Mouse (Mus musculus) layer of hippocampus, adult 8-10 months (tissue): ENCODE data around the gene 1700030K09Rik. TPM values are rescaled to one million over a fixed set of nuclear protein-coding genes. Genes with fewer than 3 reads are reported as not detected.

Experiments used
- DNase-seq, 2 experiments: peaks; one replicate each; pipeline ENCODE4 v3.0.0; 2022; ENCODE audit warnings: low spot score in 2 of 2
- total RNA-seq, 4 experiments: library from RNA; stranded (reverse); gene quantifications; 2 replicates each; pipeline ENCODE4 v1.2.4; 2022

The 1700030K09Rik gene
- total RNA-seq, 4 experiments from 2014 or later = 9.6 to 14.3 (median 12.0) TPM

DNA sequence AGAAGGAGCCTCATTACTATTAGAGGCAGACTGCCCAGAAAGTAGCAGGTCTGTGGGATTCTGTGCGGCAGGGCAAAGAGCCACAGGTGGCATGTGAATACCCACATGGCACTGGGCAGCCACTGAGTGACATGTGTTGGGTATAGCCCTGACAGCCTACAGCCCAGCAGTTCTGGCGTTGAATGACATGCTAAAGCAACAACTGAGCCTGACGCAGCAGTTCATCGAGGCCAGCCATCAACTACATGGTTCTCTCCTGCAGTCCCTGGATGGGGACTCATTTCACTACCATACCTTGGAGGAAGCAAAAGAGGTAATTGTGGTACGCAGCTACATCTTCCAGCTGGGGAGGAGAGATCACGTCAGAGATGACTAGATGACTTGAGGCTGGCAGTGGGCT, 14.8 kb downstream of the 1700030K09Rik start:
- no peak for DNase-seq

DNA sequence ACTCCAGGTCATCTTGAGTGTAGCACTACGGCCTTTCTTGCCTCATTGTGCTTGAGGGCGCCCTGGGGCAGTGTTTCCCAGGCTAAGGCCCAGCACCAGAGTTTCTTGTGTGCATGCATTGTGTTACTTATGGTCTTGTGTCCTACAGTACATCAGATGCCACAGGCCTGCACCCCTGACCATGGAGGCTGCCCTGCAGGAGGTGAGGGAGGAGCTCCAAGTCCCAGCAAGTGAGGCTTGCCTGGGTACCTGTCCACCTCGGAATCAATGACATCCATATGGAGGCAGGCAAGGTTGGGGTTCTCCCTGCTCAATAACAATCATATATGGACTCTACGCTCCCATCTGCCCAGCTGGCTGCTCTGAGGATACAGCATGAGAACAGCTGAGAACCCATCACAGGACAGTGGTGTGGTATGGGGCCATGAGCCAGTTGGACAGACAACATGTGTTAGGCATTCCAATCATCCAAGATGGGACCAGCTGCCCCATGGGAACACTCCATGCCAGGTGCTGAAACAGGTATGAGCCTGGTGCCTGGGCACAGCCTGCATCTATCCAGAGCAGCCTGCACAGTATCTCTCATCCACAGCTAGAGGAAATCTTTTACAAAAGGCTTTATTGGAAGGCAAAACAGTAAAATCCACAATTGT, 16.3 kb downstream of the 1700030K09Rik start:
- no peak for DNase-seq

DNA sequence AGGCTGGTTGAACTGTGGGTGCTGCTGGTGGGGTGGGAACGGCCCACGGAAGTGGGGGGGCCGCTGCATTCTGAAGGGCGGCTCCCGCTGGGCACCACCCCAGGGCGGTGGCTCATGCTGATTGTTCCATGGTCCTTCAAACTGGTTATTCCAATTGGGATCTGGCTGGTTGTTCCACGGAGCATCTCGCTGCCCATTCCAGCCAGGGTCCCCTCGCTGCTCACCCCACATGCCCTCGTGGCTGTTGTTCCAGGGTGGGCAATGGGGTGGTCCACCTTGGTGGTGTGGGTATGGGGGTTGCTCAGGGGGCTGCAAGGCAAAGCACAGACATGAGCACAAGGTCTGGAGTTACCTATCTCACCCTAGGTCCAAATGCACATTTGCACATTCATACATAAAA, 20.5 kb downstream of the 1700030K09Rik start:
- no peak for DNase-seq

DNA sequence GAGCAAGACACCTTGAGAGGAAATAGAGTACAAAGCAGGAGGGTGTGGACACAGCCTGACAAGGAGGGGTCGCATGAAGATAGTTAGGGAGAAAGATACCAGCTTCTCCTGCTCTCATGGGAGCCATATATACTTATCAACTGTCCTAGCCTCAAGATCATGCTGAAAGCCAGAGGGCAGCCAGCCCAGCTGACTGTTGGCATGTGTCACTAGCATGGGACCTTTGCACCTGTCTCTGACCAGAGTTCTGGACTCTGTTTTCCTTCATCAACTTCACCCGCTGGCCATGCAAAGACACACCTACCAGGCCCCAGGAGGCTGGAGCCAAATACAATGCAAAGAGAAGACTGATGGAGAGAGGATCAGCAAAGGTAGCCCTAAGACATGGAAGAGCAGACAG, 25.6 kb downstream of the 1700030K09Rik start:
- DNase-seq = no peak

DNA sequence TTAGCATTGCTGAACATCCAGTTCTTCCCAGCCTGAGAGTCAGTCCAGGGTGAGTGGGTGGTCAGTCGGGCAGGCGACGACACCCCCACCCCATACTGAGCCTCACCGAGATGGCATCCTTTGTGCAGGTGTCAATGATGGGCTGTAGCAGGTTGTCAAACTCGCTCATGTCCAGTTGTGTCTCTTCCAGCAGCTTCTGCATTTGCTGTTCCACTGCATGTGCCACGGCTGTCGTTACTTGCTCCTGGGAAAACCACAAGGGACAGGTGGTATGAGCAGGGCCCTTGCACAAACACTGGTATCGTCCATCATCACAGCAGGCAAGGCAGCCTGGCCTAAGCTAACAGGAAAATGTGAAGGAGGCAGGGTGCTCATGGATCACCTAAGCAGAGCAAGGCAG, 26.3 kb downstream of the 1700030K09Rik start:
- no peak for DNase-seq

DNA sequence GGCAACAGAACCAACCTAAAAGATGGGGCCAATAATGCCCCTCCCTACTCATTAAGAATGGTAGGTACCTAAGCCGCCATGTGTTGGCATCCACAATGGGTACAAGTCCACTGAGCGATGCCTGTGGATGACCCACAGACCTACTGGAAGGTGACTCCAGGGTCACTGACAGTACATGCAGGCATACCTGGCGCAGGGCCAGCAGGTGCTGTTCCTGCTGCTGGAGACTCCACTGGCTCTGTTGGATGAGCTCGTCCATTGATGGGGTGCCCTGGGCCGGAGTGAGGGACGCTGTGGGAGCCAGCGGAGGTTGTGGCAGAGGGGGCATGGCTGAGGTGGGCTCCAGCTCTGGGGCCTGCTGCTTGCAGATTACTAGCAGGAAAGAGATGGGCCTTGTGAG, 27.0 kb downstream of the 1700030K09Rik start:
- no peak for DNase-seq

DNA sequence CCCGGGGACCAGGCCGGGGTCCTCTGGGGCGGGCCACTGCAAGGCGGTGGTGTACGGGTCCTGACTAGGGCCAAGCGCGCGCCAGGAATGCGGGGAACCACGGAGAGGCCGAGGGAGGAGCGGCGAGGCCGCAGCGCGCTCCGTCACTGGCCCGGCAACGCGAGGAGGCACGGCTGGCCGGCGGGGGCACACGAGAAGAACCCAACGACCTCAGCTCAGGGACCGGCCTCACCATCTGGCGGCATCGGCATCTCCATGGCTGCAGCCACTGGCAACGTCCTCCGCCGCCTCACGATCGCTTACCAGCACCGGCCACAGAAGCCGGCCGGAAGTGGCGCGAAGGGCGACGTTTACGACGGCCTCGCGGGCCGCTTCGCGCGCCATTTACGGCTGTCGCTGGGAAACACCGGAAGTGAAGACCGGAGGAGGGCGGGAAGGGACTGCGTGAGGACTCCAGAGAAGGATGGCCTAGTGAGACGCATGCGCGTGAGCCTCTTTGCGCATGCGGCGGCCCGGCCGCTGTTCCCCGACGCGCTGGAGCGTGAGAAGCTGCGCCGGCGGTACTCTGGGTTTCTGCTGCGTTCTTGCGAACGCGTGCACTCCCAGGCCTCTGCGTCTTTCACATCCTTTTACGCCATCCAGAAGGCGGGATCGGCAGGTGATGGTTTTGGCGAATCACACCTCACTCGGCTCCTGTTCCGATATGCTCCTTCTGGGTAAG, 31.3 kb downstream of the 1700030K09Rik start, which contains the start of gene Cherp:
Gene Cherp, minus strand, starts transcription at position 401 of the 721 bp plus-strand sequence.
- peak; percentile 97 to 98 for DNase-seq

DNA sequence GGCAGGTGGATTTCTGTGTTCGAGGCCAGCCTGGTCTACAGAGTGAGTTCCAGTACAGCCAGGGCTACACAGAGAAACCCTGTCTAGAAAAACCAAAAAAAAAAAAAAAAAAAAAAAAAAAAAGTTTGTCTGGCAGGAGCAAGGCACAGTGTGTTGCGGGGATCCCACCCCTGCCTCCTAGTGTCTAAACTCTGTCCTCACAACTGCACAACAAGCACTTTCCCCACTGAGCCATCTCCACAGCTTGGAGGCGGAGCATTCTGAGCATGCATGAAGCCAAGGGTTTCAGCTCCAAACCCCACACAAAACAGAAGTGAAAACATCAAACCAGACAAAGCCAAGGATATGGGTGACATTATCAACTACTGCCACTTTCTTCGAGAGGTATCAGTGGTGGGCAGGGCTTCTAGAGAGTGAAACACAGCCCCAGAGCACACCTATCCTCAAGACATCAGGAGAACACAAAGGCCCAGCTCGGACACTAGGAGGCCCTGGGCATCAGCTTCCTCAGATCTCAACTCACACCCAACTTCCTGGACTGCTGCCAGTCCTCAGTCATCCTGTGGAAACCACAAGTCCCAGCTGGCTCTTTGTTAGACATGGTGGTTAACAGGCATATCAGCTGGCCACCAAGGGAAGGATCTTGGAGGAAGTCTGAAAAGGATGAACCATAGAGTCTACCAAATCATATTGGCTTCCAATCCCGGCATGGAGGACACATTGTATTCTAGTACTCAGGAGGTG, 41.9 kb downstream of the 1700030K09Rik start:
- no peak for DNase-seq

DNA sequence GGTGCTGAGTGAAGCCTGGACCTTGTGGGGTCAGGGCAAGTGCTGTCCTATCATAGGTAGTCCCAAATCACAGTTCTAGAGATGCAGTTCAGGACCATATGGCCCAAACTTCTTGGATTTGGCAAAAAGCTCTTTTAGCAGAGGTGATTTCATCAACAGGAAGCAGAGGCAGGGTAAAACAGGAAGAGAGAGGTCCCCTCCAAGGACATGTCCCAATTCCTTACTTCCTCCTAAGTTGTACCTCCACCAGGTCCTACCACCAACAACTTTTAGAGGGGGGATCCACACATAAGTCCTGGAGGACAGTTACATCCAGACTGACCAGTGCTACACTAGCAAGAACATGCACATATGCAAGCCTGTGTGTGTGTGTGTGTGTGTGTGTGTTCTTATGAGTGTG, 43.3 kb downstream of the 1700030K09Rik start:
- DNase-seq = no peak

DNA sequence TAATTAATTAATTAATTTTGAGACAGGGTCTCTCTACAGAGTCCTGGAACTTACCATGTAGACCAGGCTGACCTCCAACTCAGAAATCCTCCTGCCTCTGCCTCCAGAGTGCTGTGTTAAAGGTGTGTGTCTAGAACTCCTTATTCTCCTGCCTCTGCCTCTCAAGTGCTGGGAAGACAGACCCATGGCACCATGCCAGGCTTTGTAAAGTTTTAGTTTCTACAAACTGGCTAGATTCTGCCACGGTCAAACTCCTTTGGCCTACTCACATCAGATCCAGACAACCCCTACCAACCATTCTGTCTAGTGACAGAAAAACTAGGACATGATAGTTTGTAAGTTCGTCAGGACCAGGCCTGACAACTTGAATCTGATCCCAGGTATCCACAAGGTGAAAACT, 47.3 kb downstream of the 1700030K09Rik start:
- no peak for DNase-seq

DNA sequence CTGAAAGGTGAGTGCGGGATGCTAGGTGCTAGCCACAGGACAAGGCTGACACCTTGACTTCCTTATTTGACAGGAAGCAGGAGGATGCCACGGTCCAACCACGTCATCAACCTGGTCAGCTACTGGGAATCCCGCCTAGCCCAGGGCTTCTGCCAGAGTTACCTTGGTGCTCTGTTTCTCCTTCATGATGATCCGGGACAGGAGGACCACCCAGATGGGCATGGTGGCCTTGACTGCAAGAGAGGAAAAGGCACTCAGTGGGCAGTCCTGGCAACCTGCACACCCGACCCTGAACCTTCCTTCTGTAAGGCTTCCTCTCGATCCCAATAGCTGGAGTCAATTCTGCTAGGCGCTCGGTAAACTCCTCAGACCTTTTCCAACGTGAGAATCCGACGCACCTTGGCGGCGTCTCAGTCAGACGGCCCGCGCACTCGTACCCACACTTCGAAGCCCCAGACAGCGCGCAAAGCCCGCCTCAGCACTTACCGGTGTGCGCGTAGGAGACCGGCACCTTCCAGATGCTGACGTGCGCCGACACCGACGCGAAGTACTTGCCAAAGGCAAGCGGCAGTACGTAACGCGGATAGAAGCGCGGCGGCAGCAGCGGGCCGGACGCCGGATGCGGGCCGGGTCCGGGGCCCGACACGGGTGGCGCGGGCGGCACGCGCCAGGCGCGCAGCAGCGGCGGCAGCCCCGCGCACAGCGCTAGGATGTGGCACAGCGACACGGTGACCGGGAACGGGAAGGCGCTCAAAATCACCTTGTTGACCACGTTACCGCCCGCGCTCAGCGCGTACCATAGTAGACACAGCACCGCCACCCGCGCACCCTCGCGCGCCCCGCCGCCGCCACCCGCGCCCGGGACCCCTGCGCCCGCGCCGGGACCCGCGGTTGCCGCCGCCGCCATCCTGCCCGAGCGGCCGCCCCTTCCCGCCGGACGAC, 48.3 kb downstream of the 1700030K09Rik start, which contains the start of gene Slc35e1:
Gene Slc35e1, minus strand, starts transcription at position 935 of the 942 bp plus-strand sequence.
- peak in 1 of 2 experiments; percentile 46 for DNase-seq

DNA sequence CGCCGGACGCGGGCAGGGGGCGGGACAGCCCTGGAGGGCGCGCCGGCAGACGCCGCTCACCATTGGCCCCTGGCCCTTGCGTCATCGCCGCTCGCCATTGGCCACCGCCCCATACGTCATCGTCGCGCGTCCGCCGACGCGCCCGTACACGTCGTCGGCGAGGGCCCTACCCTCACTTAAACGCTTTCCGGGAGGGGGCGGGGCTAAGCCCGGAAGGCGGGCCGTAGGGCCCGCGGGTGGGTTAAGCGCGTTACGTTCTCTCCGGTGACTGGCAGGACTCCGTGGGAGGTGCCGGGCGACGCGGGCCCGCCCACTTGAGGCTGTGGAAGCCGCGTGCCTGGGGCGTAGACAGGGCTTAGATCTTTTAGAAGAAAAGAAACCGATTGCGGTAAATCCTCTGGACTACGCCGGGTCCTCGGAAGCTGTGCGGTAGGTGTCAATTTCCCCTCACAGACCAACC, 49.0 kb downstream of the 1700030K09Rik start:
- DNase-seq = peak; percentile 99

DNA sequence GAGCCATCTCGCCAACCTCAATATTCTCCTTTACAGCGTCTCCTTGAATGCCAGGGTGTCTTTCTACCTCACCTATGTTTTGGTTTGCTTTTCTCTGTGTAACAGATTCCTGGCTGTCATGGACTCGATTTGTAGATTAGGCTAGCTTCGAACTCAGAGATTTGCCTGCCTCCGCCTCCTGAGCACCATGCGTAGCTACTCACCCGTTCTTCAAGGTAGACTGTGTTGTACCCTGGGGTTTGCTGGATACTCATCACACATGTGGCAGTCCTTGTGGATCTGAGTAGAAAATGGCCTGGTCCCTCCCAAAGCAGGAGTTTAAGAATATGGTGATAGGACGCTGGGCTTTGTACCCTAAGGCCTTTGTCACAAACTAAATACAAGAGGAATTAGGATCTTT, 49.7 kb downstream of the 1700030K09Rik start:
- DNase-seq = no peak

DNA sequence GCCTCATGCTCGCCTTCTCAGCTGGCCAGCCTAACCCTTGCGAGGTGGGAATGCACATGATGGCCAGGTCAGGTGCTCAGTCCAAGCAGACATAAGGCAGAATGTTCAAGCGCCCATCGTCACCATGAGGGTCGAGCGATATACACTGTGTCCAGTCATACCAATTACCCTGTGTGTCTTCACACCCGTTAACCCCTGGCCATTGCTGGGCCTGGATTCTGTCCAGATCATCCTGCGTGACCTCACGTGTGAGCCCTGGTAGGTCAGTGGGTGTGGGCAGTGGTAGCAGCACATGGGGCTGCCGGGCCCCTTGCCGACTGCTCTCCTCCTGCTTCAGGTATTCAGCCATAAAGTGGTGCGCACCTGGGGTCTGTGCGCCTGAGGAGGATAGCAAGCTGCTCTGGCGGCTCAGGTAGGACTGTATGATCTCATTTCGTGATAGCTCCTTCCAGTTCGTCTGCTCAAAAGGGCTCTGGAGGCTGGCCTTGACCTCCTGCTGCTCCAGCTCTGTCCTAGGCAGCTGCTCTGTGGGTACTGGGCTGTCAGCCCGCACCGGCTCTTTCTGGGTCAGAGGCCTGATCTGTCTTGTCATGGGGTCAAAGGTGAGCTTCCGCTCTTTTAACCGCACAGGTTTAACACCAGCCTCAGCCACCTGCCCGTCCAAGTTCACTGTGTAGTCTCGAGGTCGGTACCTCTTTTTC, 51.9 kb downstream of the 1700030K09Rik start:
- no peak for DNase-seq

DNA sequence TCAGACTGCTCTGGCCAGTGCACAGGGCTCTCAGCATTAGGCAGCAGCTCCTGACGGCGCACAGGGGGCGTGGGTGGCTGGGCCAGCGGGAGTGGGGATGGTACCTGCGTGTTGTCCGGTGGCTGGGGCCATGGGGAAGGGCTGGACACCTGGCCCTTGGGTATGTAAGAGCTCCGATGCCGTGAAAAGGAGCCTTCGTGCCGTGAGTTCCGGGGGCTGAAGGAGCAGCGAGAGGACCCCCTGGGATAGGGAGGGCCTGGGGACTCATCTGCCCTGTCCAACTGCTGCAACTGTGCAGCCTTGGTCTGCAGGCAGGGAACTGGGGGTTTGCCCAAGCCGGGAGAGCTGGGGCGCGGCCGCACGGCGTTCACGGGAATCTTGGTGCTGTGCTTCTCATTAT, 52.5 kb downstream of the 1700030K09Rik start:
- no peak for DNase-seq

DNA sequence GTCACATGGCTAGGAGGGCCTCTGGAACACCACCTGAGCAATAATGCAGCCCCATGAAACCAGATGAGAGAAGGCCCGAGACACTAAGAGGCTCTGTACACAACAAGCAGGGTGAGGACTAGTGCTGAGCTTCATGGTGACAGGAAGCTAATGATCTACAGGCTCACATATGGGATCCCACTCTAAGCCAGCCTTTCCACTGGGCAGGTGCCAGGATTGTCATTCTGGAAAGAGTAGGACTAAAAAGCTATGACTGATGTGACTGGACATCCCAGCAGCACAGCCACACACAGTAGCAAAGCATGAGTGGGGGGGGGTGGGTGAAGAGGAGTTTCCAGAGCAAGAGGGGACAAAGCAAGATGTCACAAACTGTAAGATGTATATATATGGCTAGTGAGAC, 54.2 kb downstream of the 1700030K09Rik start:
- no peak for DNase-seq

DNA sequence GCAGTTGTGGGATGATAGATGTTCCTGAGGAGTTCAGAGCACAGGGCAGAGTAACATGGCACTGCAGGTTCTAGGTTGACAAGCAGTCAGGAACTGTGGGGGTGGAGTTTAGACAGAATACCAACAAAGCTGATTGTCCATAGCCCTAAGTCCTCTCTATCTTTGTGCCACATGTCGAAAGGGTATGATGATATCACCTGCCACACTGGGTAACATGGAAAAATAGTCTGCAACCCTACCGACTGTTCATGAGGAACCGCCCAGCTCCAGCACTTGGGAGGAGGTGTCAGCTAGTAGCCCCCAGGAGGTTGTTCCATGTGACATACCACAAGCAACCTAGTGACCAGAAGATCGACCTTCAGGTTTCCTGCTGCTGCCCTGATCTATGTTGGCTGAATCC, 54.8 kb downstream of the 1700030K09Rik start:
- no peak for DNase-seq

DNA sequence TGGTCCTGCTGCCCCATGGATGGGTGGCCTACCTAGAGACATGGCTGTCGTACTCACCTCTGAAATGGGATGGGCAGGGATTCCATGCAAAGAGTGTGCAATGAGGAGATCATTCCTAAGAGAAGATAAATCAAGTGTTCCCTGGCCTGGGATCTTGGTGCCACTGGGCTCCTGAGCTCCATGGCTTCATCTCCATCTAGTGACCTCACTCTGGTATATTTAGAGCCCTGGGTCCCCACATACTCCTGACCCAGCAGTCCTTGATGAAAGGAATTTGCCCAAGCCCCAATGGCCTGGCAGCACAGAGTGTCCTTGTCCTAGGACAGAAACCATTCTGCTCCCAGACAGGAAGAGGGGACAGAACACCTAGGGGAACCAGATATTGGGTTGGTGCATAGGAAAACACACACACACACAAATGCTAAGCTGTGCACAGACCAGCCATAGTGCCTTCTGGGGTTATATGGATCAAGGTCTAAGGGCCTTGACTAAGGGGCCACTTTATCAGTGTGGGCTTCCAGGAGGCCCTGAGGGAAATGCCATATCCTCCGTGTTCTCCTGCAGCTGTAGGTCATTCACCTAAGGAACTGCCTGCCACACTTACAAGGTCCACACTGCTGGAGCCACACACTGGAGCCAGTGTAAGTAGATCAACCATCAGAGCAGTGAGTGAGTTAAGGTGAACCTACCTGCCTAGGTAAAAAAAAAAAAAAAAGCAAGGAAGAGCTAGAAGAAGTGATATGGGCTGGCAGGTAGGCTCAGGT, 56.0 kb downstream of the 1700030K09Rik start:
- no peak for DNase-seq

DNA sequence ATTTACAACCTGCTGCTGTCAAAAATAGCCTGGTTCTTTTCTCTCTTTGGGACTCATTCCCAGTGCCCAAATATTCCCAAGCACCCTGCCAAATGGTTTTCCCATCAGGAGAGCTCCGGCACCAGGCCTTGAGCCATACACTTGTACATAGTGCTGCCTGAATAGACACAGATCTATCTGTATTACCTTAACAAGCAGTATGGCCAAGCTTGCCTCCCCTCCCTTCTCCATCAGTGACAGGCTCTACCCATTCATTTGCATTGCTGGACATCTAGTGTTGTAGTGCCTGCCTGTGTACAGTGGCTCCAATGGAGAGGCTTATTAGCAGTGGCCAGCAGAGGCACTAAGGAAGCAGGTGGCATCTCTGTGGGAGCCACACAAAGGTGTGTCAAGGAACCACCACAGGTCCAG, 56.8 kb downstream of the 1700030K09Rik start:
- no peak for DNase-seq

DNA sequence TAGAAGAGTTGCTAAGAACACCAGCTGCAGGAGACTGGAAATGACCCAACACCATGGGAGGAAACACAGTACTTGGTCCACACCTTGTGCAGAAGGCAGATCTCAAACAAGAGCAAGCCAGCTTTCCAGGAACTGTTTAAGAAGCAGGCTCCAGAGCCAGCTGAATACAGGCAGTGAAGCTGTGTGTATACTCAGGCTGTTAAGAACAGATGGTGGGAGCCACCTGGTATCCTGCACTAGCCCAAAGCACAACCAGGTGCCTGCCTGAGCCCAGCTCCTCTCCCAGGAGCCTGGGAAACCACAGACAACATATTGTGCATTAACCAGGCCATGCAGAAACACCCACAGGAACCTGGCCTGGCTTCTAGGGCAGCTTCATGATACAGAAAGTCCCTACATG, 60.5 kb downstream of the 1700030K09Rik start:
- peak; percentile 67 to 71 for DNase-seq
